Mouse (Mus musculus): ENCODE data around the gene Zfp318. TPM values are rescaled to one million over a fixed set of nuclear protein-coding genes. Genes with fewer than 3 reads are reported as not detected.

Gene Zfp318
- polyA plus RNA-seq, 1 experiment: 12.4 TPM

- no peak overlapping the region for H3K4me3 ChIP-seq (ENCODE audit: insufficient read depth, low read depth, low read length)
- no peak overlapping the region for H3K27ac ChIP-seq (replicated peaks; ENCODE audit: low read depth, low read length)
- H3K4me1 ChIP-seq (ENCODE audit: control insufficient read depth, insufficient read depth, insufficient read length, low read length): no peaks in the 10 kb centered on the region; the same call in 1 of the 2 replicates
Measured at GRCm38 (mm10) chr17:46461347-46461746, 77.8 kb downstream of the Zfp318 start.

- Histone ChIP-seq H3K27ac (replicated peaks; ENCODE audit: low read depth, low read length) (no peak overlapping the region), H3K4me1 (ENCODE audit: control insufficient read depth, insufficient read depth, insufficient read length, low read length) (no peaks in the 10 kb centered on the region; the same call in 1 of the 2 replicates)
Measured at GRCm38 (mm10) chr17:46462226-46462625, 78.7 kb downstream of the Zfp318 start.

GRCm38 (mm10) chr17:46467830-46468229 is 84.3 kb downstream of the Zfp318 start:
- Histone ChIP-seq H3K4me1 (ENCODE audit: control insufficient read depth, insufficient read depth, insufficient read length, low read length) (no peaks in the 10 kb centered on the region), H3K4me3 (ENCODE audit: insufficient read depth, low read depth, low read length) (no peak overlapping the region), H3K27ac (replicated peaks; ENCODE audit: low read depth, low read length) (no peak overlapping the region)

More at GRCm38 (mm10) chr17:46462226-46462625, 78.7 kb downstream of the Zfp318 start:
- H3K4me3 ChIP-seq (ENCODE audit: insufficient read depth, low read depth, low read length): no peak overlapping the region

Other genes starting within 250 kb of the Zfp318 start
- gene Rsph9, start 239.5 kb upstream of the Zfp318 start, polyA plus RNA-seq (2012; ENCODE audit: insufficient read depth, insufficient read length, missing spikeins): 1.3 TPM in 1 of 2 replicates, not detected in the other
- gene Mad2l1bp, start 230.2 kb upstream of the Zfp318 start, polyA plus RNA-seq (2012; ENCODE audit: insufficient read depth, insufficient read length, missing spikeins): 4.2 and 4.9 TPM in 2 replicates
- gene Gtpbp2, start 222.7 kb upstream of the Zfp318 start, polyA plus RNA-seq (2012; ENCODE audit: insufficient read depth, insufficient read length, missing spikeins): 19.3 and 23.4 TPM in 2 replicates
- gene Polh, start 181.1 kb upstream of the Zfp318 start, polyA plus RNA-seq (2012; ENCODE audit: insufficient read depth, insufficient read length, missing spikeins): 4.3 and 5.3 TPM in 2 replicates
- gene Xpo5, start 180.9 kb upstream of the Zfp318 start, polyA plus RNA-seq (2012; ENCODE audit: insufficient read depth, insufficient read length, missing spikeins): 8.5 and 9.2 TPM in 2 replicates
- gene Polr1c, start 135.7 kb upstream of the Zfp318 start, polyA plus RNA-seq (2012; ENCODE audit: insufficient read depth, insufficient read length, missing spikeins): 19.9 and 29.9 TPM in 2 replicates
- 63.4 and 66.1 TPM in 2 replicates for gene Yipf3, start 135.7 kb upstream of the Zfp318 start, polyA plus RNA-seq (2012; ENCODE audit: insufficient read depth, insufficient read length, missing spikeins)
- gene Lrrc73, start 130.2 kb upstream of the Zfp318 start, polyA plus RNA-seq (2012; ENCODE audit: insufficient read depth, insufficient read length, missing spikeins): not detected in 2 replicates
- 8.6 and 13.5 TPM in 2 replicates for gene Tjap1, start 100.7 kb upstream of the Zfp318 start, polyA plus RNA-seq (2012; ENCODE audit: insufficient read depth, insufficient read length, missing spikeins)
- gene Dlk2, start 86.3 kb upstream of the Zfp318 start, polyA plus RNA-seq (2012; ENCODE audit: insufficient read depth, insufficient read length, missing spikeins): not detected in 2 replicates
- gene Abcc10, start 55.4 kb upstream of the Zfp318 start, polyA plus RNA-seq (2012; ENCODE audit: insufficient read depth, insufficient read length, missing spikeins): 2.7 and 3.5 TPM in 2 replicates
- not detected in 2 replicates for gene Crip3, start 45.2 kb downstream of the Zfp318 start, polyA plus RNA-seq (2012; ENCODE audit: insufficient read depth, insufficient read length, missing spikeins)
- gene Slc22a7, start 54.7 kb downstream of the Zfp318 start, polyA plus RNA-seq (2012; ENCODE audit: insufficient read depth, insufficient read length, missing spikeins): not detected in 2 replicates
- not detected in 2 replicates for gene Ttbk1, start 103.9 kb downstream of the Zfp318 start, polyA plus RNA-seq (2012; ENCODE audit: insufficient read depth, insufficient read length, missing spikeins)
- 0.87 TPM in 1 of 2 replicates, not detected in the other for gene Dnph1, start 113.0 kb downstream of the Zfp318 start, polyA plus RNA-seq (2012; ENCODE audit: insufficient read depth, insufficient read length, missing spikeins)
- 11.6 and 14.5 TPM in 2 replicates for gene Cul9, start 162.7 kb downstream of the Zfp318 start, polyA plus RNA-seq (2012; ENCODE audit: insufficient read depth, insufficient read length, missing spikeins)
- gene Srf, start 172.4 kb downstream of the Zfp318 start, polyA plus RNA-seq (2012; ENCODE audit: insufficient read depth, insufficient read length, missing spikeins): 17.6 and 19.1 TPM in 2 replicates
- 0.42 TPM in 1 of 2 replicates, not detected in the other for gene Ptk7, start 245.8 kb downstream of the Zfp318 start, polyA plus RNA-seq (2012; ENCODE audit: insufficient read depth, insufficient read length, missing spikeins)

Measured in brown adipose tissue, adult 24 weeks (tissue).